Mouse (Mus musculus) G1E (cell line): Measurements from ENCODE around the gene Nap1l4.

Experiments
- CTCF ChIP-seq: IDR thresholded peaks from 2 replicates; pipeline ENCODE4 v1.5.1; 2012; ENCODE audit warnings: low read depth, low read length, inconsistent platforms, mixed read lengths
- GATA1 ChIP-seq: IDR thresholded peaks from 2 replicates; pipeline ENCODE4 v1.6.1; 2012; ENCODE audit warnings: borderline replicate concordance, low read length, inconsistent platforms, mixed read lengths
- TAL1 ChIP-seq: conservative IDR thresholded peaks from 2 replicates; pipeline ENCODE4 v1.6.1; 2012; ENCODE audit warnings: low read depth, low read length, inconsistent platforms, mixed read lengths

- TF ChIP-seq CTCF: no peak
- TF ChIP-seq GATA1: no peak
- TF ChIP-seq TAL1: no peak
These were observed 67.0 kb downstream of the Nap1l4 start for GRCm38 (mm10) chr7:143481806-143482387.
